In genomic region chr1:24107378-24107777, GRCm38 (mm10) we compare ENCODE assay signal across 8 mouse cellular contexts. TPM values are rescaled to one million over a fixed set of nuclear protein-coding genes. Genes with fewer than 3 reads are reported as not detected.
A peak's percentile ranks its signal among the peaks of the same experiment; 100 is the strongest.
DNase-seq lines count a peak whose midpoint lies in the region; ATAC-seq and TF ChIP-seq lines count a peak whose summit lies in the region.

No protein-coding gene starts in this region.

- H3K27ac ChIP-seq in heart, embryonic 13.5 days (replicated peaks) = peak overlapping the region; percentile 1; the same call in 1 of the 2 replicates
- peak overlapping the region; percentile 24 for H3K27ac ChIP-seq in intestine, embryonic 14.5 days (ENCODE audit: low read depth)
- no peak overlapping the region for H3K27ac ChIP-seq in liver, embryonic 13.5 days
- peak overlapping the region; percentile 70; the same call in 1 of the 2 replicates for H3K27ac ChIP-seq in olfactory bulb, adult 2 months (ENCODE audit: insufficient read depth, low read depth, low read length)

- no peak for DNase-seq in heart, postnatal 14 days
- DNase-seq in brain, embryonic 14.5 days (ENCODE audit: low read depth) = peak; percentile 65
- no peak for DNase-seq in intestine, embryonic 14.5 days (ENCODE audit: low spot score)
- no peak for DNase-seq in liver, embryonic 13.5 days
- DNase-seq in adrenal gland, postnatal 10 days = no peak

- no peak for TF ChIP-seq POLR2A in brain, embryonic 14.5 days (IDR thresholded peaks at IDR 0.05; ENCODE audit: borderline replicate concordance, extremely low read depth, insufficient read depth, insufficient read length, poor library complexity, severe bottlenecking)
- no peak for TF ChIP-seq POLR2A in olfactory bulb, adult 2 months (IDR thresholded peaks at IDR 0.05; ENCODE audit: insufficient read depth, low read depth, low read length)

- H3K4me1 ChIP-seq in heart, embryonic 13.5 days = peaks cover 11% of the 10 kb centered on the region
- H3K4me1 ChIP-seq in intestine, embryonic 14.5 days (replicated peaks; ENCODE audit: control insufficient read depth, insufficient read depth, low read length) = no peaks in the 10 kb centered on the region
- no peaks in the 10 kb centered on the region for H3K4me1 ChIP-seq in liver, embryonic 13.5 days (replicated peaks)
- peaks cover 7% of the 10 kb centered on the region for H3K4me1 ChIP-seq in olfactory bulb, adult 2 months (ENCODE audit: control insufficient read depth, insufficient read depth, low read length)

- H3K9me3 ChIP-seq in heart, embryonic 13.5 days = no peaks in the 10 kb centered on the region
- no peaks in the 10 kb centered on the region for H3K9me3 ChIP-seq in intestine, embryonic 14.5 days (ENCODE audit: control insufficient read depth, low read length)
- H3K9me3 ChIP-seq in liver, embryonic 13.5 days (replicated peaks) = no peaks in the 10 kb centered on the region

- H3K9ac ChIP-seq in heart, embryonic 13.5 days = peak overlapping the region; percentile 28; the same call in 1 of the 2 replicates
- no peak overlapping the region for H3K9ac ChIP-seq in intestine, embryonic 14.5 days (ENCODE audit: low read length)
- no peak overlapping the region for H3K9ac ChIP-seq in liver, embryonic 13.5 days

- ATAC-seq in heart, embryonic 13.5 days (ENCODE audit: extremely low read depth, insufficient number of reproducible peaks, low FRiP score, low TSS enrichment) = no peak
- ATAC-seq in intestine, embryonic 14.5 days (replicated peaks; ENCODE audit: low FRiP score, low TSS enrichment, low read depth) = peak; percentile 33
- ATAC-seq in liver, embryonic 13.5 days (ENCODE audit: low read depth) = no peak
- ATAC-seq in megakaryocyte, adult 5-6 weeks (ENCODE audit: poor library complexity, severe bottlenecking) = no peak

- H3K27me3 ChIP-seq in heart, embryonic 13.5 days (replicated peaks) = no peaks in the 10 kb centered on the region
- no peaks in the 10 kb centered on the region for H3K27me3 ChIP-seq in intestine, embryonic 14.5 days (replicated peaks; ENCODE audit: control insufficient read depth, insufficient read depth, low read length)
- H3K27me3 ChIP-seq in liver, embryonic 13.5 days = 0 out of 2 replicates have a peak, but pooled peaks cover under 1% of the 10 kb centered on the region

- peak overlapping the region; percentile 31 for H3K4me3 ChIP-seq in heart, embryonic 13.5 days
- peak overlapping the region; percentile 12; the same call in 1 of the 2 replicates for H3K4me3 ChIP-seq in intestine, embryonic 14.5 days (ENCODE audit: low read depth, low read length)
- no peak overlapping the region for H3K4me3 ChIP-seq in liver, embryonic 13.5 days (replicated peaks)
- H3K4me3 ChIP-seq in olfactory bulb, adult 2 months (ENCODE audit: insufficient read depth, low read depth, low read length) = no peak overlapping the region; the same call in 1 of the 2 replicates

- 19% methylated on average over 11 of the region's 11 CpGs for WGBS in heart, embryonic 13.5 days
- 30% methylated on average over 11 of the region's 11 CpGs for WGBS in intestine, embryonic 14.5 days
- WGBS in liver, embryonic 13.5 days (ENCODE audit: insufficient replicate concordance) = 48% methylated on average over 11 of the region's 11 CpGs
- WGBS in olfactory bulb, adult 2 months = 37% methylated on average over 11 of the region's 11 CpGs

- no peak for TF ChIP-seq CTCF in brain, embryonic 14.5 days (IDR thresholded peaks at IDR 0.05; ENCODE audit: borderline replicate concordance, extremely low read depth, insufficient read depth, insufficient read length)
- TF ChIP-seq CTCF in olfactory bulb, adult 2 months (IDR thresholded peaks at IDR 0.05; ENCODE audit: insufficient read depth, low read depth, low read length) = no peak

- intact Hi-C loops in heart, postnatal 14 days (cut with DNase I) = no loop called here

- H3K36me3 ChIP-seq in heart, embryonic 13.5 days = no peaks in the 10 kb centered on the region
- no peaks in the 10 kb centered on the region for H3K36me3 ChIP-seq in intestine, embryonic 14.5 days (ENCODE audit: control insufficient read depth, insufficient read depth, low read length)
- H3K36me3 ChIP-seq in liver, embryonic 13.5 days = no peaks in the 10 kb centered on the region

- peak overlapping the region; percentile 66 for H3K4me2 ChIP-seq in heart, embryonic 13.5 days
- peak overlapping the region; percentile 29 for H3K4me2 ChIP-seq in intestine, embryonic 14.5 days (ENCODE audit: low read length)
- peak overlapping the region; percentile 38 for H3K4me2 ChIP-seq in liver, embryonic 13.5 days

RNA-seq across cellular contexts. Expression of gene Fam135a, which starts 7.2 kb away (rescaled TPM):
- 22.0 and 24.2 TPM in 2 replicates for polyA plus RNA-seq in heart, embryonic 13.5 days (2015; fragmentation: Nextera tagmentation; extraction: Ambion mirVana)
- 10 to 100 TPM; 24.9 to 25.4 TPM for total RNA-seq in heart, postnatal 14 days (2021)
- 41.3 and 49.5 TPM in 2 replicates for polyA plus RNA-seq in brain, embryonic 14.5 days (2012; rRNA removed)
- polyA plus RNA-seq in intestine, embryonic 14.5 days (2014; fragmentation: Nextera tagmentation; extraction: Ambion mirVana) = 36.4 and 39.9 TPM in 2 replicates
- polyA plus RNA-seq in liver, embryonic 13.5 days (2015; fragmentation: Nextera tagmentation; extraction: Ambion mirVana) = 4.2 and 5.2 TPM in 2 replicates
- 116 TPM in 1 of 2 replicates, not detected in the other for polyA plus RNA-seq in olfactory bulb, adult 2 months (2012; ENCODE audit: insufficient read depth, insufficient read length, low replicate concordance, missing spikeins)
- total RNA-seq in adrenal gland, postnatal 10 days (2021) = 10 to 100 TPM; 18.4 to 23.8 TPM
- total RNA-seq in megakaryocyte, adult 5-6 weeks (2015) = 1.5 and 1.7 TPM in 2 replicates
- 1.3 and 2.0 TPM in 2 replicates for total RNA-seq in megakaryocyte, adult 5-6 weeks (2017)

Comparison
In these comparisons a context has a peak if more than half of its experiments do, and no peak if none do; other contexts are left out.
1. H3K4me3 ChIP-seq: peak in heart, embryonic 13.5 days (single experiment) and intestine, embryonic 14.5 days (single experiment); none in liver, embryonic 13.5 days (single experiment) and olfactory bulb, adult 2 months (single experiment).
2. Peak in every context shown above with its lines, with median percentiles within 50 percentile points of each other: H3K4me2 ChIP-seq.